Mouse (Mus musculus) adrenal gland, postnatal 25 days (tissue): ENCODE measurements around the gene Mpi. TPM values are rescaled to one million over a fixed set of nuclear protein-coding genes. Genes with fewer than 3 reads are reported as not detected.

Experiments used
- DNase-seq: peaks from one replicate; pipeline ENCODE4 v3.0.0; 2021; ENCODE audit warnings: mixed read lengths
- long read RNA-seq: library from polyadenylated mRNA; stranded (forward); transcript quantifications from one replicate; pipeline ENCODE4 v2.0.0, GENCODE M21; 2021
- total RNA-seq: library from RNA; stranded (reverse); gene quantifications from 2 replicates; pipeline ENCODE4 v1.2.3, GENCODE M21; 2021

The Mpi gene
- 37.2 and 46.9 TPM in 2 replicates for total RNA-seq
- long read RNA-seq, transcript Mpi-201 (8 exons, 1,780 nt), result major isoform, 22 of 34 reads
- long read RNA-seq, partial matches to known transcripts, result 6 of 34 reads
- long read RNA-seq, other reads (novel, unspliced or antisense), result 6 of 34 reads

DNA sequence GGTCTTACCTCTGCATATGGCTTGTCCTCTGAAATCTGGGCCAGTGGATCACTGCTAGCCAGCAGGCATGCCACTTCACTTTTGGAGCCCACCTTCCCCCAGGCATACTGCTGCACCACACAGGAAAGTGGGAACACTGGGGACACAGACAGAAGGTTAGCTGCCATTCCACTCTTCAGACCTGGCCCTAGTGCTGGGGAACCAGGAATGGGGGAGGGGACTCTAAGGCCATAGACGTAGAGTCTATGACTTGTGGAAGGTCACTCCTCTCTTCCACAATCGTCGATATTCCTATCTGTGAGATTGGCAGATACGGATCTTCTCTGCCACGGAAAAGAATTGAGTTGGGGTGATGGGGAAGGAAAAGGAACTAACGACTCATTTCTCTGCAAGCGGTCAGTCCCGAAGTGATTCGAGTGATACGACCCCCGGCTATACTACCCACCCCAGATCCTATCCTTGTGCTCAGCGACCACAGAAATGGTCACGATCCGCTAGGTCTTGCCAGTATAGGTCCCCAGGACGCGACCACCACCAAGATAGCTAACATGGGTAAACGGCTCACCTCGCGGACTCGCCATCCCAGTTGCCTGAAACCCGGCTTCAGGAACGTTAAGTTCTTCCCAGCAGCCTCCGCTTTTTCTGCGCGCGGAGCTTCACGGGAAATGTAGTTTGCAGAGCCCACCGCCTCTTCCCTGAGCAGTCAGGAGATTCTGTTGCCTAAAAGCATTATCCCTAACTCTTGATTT, at the start of gene Mpi:
Gene Mpi (minus strand): TSS at position 625 of the 749 bp plus-strand sequence.
- peak; percentile 73 for DNase-seq

- DNase-seq, result no peak
Observed at GRCm38 (mm10) chr9:57602098-57602497, 49.5 kb upstream of the Mpi start.

DNA sequence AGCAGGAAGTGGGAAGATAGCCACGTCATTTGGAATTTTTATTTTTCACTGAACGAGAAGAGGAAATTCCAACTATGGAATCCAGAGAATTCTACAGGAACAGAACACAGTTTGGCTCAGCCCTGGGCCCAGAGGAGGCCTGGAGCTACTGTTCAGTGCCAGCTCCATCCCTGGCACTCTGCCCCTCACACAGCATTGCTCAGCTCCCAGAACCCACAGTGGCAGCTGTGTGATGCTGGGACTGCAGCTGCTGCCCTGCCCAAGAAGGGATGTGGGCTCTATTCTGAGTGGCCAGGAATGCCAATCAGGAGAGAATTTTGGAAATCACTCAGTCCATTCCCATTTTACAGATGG, 48.8 kb upstream of the Mpi start:
- no peak for DNase-seq

DNA sequence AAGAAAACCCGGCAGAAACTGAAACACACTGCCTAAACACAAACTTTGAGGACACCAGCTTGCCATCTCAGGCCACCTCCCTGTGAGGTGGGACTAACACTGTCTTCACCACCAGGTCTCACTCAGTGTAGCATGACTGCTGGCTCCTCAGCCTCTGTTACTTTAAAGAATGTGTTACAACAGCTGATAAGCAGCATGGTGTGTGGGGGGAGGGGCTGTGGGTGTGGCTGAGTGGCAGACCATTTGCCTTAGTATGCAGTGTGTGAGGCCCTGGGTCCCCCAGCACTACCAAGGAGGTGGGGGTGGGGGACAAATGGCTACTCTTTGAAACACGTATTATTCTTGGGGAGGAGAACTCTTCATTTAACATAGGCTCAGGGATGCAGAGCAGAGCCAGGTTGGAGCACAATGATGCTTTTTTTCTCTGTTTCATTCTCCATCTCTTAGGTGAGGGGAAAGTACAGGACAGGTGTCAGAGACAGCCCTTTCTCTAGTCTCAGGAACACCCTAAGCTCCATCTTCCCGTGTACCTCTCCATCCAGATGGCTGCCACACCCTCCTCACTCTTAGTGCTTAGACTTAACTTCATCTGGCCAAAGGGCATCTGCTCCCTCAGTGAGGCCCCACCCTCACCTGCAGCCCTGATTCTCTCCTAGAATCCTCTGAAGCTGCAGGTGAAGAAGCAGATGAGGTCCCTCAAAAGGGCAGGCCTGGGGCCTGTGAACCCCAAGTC, 48.2 kb upstream of the Mpi start:
- no peak for DNase-seq

DNA sequence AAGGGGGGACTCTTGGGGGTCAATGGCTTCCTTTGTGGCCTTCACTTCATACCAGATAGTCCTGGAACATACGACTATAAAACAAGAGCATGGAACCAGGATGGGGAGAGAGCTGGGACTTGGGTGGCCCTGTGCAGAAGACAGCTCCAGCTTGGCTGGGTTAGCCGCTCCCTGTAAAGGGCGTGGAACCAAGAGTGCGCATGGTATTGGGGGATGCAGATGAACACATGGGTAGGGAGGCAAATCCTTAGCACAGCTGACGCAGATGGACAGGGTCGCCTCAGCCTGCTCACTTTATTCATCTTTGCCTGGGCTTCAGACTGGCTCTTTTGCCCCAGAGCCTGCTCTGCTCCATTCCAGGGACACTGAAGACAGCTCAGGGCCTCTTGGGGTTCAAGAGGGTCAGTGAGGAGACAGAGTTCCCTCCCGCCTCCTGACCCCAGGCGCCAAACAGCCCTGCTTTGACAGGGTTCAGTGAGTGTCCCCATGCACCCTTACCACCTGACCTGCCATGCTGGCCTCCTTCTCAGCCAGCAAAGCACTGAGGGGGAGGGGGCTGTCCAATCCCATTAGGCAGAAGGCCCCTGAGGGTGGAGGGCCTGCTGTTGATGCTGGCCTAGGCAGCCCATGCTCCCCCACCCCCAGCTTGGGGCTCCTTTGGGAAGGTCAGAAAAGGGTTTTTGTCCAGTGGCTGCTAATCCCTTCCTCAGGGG, 46.4 kb upstream of the Mpi start:
- DNase-seq, result no peak

DNA sequence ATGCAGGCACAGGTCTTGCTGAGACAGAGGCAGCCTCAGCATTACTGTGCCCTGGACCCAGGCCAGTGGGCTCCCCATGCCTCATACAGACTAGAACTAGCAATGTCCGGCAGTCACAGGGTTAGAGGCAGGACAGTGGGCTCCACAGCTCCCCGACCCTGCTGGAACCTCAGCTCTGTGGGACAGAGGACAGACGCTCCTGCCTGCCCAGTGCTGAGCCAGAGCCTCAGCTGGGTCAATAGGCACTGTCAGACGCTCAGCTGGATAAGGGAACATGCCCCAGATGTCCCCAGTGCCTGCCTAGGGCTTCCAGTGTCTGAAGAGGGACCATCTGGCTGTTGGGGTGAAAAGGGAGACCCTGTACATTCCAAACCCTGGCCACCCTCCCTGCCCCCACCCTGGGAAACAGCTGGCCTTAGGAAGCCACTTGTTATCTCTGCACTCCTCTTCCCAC, 45.4 kb upstream of the Mpi start:
- DNase-seq, result no peak

DNA sequence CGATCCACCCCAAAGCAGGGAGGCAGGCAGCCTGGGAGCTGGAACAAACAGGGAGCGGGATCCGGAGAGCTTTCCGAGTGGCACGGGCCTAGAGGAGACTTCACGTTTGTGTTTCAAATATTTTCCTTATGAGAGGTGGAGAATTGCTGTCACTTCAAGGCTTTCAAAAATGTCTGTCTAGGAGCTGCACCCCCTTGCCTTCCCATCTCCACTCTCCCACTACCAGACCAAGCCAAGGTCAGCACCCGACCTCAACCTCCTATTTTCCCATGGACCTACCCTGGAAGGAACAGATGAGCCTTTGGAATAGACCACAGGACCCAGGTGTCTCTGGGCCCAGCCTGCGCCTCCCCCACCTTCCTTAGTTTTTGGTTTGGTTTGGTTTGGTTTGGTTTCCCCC, 44.7 kb upstream of the Mpi start:
- DNase-seq, result no peak

DNA sequence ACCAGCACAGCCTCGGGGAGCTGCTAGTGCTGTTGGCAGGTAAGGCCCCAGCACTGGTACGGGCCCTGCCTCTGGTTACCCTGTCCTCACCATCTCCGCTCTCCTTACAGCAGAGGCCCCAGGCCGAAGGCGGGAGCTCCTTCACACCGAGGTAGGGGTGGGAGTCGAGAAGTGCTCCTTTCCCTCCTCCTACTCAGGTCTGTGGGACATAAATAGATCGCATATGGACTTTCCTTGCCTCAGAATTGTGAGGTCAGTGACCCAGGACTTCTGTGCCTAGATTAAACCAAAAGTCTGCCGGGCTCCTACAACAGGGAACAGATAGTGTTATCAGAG, 41.6 kb upstream of the Mpi start:
- DNase-seq, result no peak

GRCm38 (mm10) chr9:57593454-57594173, 41.1 kb upstream of the Mpi start:
- no peak for DNase-seq

DNA sequence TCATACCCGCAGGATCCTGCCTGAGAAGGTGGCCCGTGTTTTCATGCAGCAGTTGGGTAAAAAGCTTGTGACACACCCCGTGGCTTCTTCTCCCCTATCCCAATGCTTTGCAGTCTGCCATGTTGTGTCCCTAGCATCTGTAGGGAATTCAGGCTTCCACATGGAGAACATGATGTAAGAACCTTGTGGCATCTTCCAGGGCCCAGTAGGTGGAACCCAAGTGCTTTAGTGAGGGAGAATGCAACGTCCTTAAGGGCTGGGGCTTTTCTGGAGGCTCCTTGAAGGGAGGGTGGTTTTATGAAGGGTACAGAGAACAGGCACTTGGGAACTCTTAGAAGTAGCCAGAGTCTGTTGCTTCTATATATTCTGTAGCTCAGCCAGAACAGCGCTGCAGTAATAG, 38.2 kb upstream of the Mpi start:
- DNase-seq, result no peak

- DNase-seq, result peak; percentile 84
Observed at GRCm38 (mm10) chr9:57589224-57590126, 36.9 kb upstream of the Mpi start, which contains the start of gene Ulk3. Ulk3 (plus strand) TSS chr9:57589452.

DNA sequence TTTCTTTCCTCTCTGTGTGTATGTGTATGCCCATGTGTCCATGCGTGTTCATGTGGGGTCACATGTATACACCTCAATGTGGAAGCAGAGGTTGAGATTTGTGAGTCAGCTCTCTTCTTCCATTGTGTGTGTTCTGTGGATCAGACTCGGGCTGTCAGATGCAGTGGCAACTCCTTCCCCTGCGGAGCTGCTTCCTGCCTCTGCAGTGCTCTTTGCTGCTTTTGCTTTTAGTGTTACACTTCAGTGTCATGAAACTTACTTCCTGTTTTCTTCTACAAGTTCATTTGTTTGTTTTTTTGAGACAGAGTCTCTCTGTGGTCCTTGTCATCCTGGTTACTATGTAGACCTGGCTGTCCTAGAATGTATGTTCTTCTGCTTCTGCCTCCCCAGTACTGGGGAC, 32.4 kb upstream of the Mpi start:
- no peak for DNase-seq

DNA sequence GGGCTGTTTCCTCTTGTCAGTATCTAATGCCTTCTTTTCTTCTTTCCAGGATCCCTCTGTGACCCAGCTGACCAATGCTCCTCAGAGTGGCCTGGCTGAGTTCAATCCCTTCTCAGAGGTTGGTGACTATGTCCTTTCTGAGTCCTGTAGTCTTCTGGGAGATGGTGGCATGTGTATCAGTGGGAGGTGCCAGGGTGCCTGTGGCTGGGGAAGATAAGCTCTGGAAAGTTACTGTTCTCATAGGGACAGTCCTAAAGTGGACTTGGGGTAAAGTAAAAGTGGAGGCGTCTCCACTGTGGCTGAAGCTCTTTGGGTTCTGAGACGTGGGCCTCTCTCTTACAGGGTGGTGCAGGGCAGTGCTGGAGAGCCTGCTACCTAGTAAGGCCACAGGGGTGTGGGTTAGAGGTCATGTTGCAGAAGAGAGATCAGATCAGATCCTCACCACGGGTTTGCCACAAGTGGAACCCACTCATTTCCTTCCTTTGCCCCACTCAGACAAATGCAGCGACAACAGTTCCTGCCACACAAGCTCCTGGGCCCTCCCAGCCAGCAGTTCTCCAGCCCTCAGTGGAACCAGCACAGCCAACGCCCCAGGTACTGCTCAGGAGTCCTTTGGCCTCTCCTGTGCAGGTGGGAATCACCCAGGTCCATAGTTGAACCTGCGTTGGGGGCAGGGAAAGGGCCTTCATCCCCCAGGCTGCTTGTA, 24.7 kb upstream of the Mpi start:
- DNase-seq, result no peak

GRCm38 (mm10) chr9:57575577-57575976, 23.0 kb upstream of the Mpi start:
- DNase-seq, result no peak

DNA sequence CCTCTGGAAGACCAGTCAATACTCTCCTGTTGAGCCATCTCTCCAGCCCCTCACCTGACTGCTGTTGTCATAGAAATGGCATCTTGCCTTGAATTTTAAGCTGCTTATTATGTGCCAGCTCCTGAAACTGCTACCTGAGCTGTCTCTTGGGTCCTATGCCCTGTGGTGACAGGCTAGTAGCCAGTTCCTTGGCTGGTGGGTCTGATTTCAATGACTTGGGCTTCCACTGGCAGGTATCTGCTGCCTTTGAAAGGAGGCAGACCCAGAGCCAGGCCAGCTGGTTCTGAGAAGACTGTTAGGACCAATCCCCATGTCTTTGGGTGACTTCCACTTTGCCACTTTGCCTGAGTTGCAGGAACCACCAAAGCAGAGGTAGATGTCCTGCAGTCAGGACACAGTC, 21.8 kb upstream of the Mpi start:
- DNase-seq, result no peak

DNA sequence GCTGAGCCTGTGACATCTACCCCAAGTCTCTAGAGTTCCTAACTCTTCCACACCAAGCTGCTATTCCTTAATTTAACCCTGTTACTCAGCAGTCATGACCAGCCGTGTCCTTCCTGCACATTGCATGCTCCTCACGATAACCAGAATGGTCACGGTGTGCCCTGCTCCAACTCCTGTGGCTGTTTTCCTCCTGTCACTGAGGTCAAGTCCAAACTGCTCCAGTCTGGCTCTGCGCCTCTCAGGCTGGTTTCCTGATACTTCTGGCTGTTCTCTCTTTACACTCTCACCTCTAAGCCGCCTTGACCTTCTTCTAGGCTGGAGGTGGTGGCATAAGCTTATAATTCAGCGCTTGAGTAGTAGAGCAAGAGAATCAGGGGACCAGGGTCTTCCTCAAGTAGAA, 15.9 kb upstream of the Mpi start:
- no peak for DNase-seq

DNA sequence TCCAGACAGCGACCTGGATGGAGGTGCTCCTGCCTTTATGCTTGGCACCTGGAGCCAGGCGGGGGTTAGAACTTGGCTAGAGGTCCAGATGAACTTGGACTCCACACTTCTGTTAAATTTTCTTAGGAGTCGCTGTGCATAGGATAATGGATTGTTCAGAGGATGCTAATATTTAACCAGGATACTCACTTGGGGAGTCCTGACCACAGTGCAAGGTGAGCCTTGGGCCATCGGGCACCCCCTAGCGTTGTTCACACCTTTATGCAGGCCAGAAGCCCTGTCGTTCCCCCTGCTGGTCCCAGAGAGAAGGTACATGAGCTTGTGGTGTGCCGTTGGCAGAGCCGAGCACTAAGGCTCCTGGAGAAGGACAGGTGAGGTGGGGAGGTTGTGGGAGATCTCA, 14.3 kb upstream of the Mpi start:
- no peak for DNase-seq

DNA sequence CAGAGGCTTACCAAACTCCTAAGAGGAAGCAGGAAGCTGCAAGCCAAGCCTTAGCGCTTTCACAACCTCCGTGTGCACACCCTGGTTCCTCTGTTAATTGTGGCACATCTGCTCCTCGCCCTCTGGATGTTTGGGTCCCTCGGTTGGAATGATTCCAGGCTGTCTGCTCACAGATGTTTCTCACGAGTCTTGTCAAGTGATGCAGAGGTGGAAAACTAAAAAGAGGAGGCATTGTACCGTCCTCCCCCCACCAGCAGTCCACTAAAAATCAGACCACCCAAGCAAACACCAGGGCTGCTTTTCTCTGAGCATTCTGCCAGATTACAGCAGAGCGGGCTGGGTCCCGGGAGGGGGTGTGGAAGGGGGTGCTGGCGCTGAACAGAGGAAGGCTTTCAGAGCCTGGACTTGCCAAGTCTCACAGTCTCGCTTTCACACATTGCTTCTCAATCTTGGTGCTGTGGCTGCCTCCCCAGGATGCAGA, 13.2 kb upstream of the Mpi start:
- no peak for DNase-seq

DNA sequence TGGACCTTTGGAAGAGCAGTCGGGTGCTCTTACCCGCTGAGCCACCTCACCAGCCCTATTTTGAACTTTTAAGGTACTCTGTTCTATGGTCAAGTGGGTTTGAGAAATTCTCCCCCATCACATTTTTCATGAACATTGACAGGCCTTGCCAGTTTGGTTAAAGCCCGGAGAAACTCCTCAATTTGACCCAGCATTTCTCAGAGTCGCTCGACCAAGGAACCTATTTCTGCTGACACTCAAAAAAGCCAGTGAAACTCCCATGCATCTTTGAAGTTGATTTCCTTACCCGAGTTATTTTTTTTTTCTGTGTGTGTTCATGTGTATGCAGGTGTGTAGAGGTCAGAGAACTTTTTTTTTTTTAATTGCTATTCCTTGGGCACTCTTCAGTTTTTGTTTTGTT, 12.0 kb upstream of the Mpi start:
- DNase-seq, result no peak

DNA sequence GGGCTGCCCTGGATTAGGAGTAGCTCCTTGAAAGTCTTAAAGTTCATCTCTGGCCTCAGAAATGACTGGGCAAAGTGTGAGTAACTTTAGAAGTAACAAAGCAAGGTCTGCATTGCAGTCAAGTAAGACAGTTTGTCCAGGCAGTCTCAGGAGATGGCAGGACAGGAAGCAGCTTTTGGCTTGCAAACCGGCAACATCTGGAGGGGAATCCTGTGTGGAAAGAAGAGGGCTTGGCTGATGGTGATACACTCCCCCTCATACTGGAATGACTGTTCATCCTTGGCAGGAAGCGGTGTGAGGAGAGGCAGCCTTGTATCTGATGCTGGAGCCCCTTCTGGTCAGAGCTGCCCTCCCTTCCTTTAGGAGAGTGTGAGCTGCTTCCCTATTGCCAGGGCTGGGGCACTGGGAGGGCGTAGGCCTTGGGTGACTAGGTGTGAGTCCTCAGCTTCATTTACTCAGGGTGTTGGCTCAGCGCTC, 10.4 kb upstream of the Mpi start:
- no peak for DNase-seq
